Mouse (Mus musculus) midbrain, embryonic 12.5 days (tissue): ENCODE data around the gene Usp48. TPM values are rescaled to one million over a fixed set of nuclear protein-coding genes. Genes with fewer than 3 reads are reported as not detected.

Experiments used
- ATAC-seq: fragments of 200-750 bp; cut with Nextera tagmentation; 2 replicates; pipeline ENCODE4 v1.8.0; 2017; ENCODE audit warnings: low read depth, moderate TSS enrichment, moderate library complexity; ENCODE audit not compliant: low FRiP score
- H3K27ac ChIP-seq: fragments of 300-500 bp; sonication (generic); replicated peaks from 2 replicates; pipeline ENCODE4 v1.5.1; 2016; ENCODE audit warnings: mild to moderate bottlenecking
- H3K27me3 ChIP-seq: fragments of 300-500 bp; sonication (generic); 2 replicates; pipeline ENCODE4 v1.6.1; 2016; ENCODE audit warnings: mild to moderate bottlenecking
- H3K36me3 ChIP-seq: fragments of 300-500 bp; sonication (generic); 2 replicates; pipeline ENCODE4 v1.6.1; 2016
- H3K4me1 ChIP-seq: fragments of 300-500 bp; sonication (generic); 2 replicates; pipeline ENCODE4 v1.6.1; 2016
- H3K4me2 ChIP-seq: fragments of 300-500 bp; sonication (generic); replicated peaks from 2 replicates; pipeline ENCODE4 v1.6.1; 2016; ENCODE audit warnings: mild to moderate bottlenecking, moderate library complexity
- H3K4me3 ChIP-seq: fragments of 300-500 bp; sonication (generic); 2 replicates; pipeline ENCODE4 v1.5.1; 2016; ENCODE audit warnings: mild to moderate bottlenecking
- H3K9ac ChIP-seq: fragments of 300-500 bp; sonication (generic); replicated peaks from 2 replicates; pipeline ENCODE4 v1.6.1; 2016; ENCODE audit warnings: mild to moderate bottlenecking, moderate library complexity
- H3K9me3 ChIP-seq: fragments of 300-500 bp; sonication (generic); 2 replicates; pipeline ENCODE4 v1.6.1; 2016; ENCODE audit warnings: mild to moderate bottlenecking
- WGBS: fragments of 180-500 bp; shearing (Covaris S2); methylation state at CpG from one replicate; pipeline ENCODE4 v1.1.7; 2016; 5-methylcytosine and 5-hydroxymethylcytosine counted together
- polyA plus RNA-seq: library from polyadenylated mRNA; unstranded; fragments of >200 nt; fragmentation: Nextera tagmentation; extraction: Ambion mirVana; gene quantifications from 2 replicates; pipeline ENCODE4 v1.2.1, GENCODE M21; 2016

Gene Usp48
- polyA plus RNA-seq, 1 experiment from 2014 or later, result 87.3 TPM

DNA sequence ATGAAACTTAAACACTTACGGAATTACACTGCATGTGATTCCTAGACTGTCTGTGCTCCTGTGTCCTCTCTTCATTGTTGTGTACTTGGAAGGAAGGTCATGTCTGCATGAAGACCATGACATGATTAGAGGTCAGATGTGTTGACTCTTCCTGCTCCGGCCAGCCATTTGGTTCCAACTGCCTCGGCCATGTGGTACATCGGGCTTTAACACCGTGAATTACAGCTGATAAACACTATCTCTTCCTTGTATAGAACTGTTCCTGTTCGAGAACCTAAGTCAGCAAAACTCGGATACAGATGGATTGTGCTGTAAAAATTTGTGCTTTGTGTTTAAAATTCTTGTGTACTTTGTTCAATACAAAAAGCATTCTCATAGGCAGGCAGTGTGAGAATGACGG, 29.3 kb downstream of the Usp48 start:
- Histone ChIP-seq H3K27me3 (no peaks in the 10 kb centered on the region), H3K4me2 (no peak overlapping the region), H3K36me3 (peaks cover 92% of the 10 kb centered on the region), H3K4me3 (no peak overlapping the region), H3K9me3 (no peaks in the 10 kb centered on the region), H3K4me1 (0 out of 2 replicates have a peak, but pooled peaks cover 3% of the 10 kb centered on the region), H3K27ac (no peak overlapping the region), H3K9ac (no peak overlapping the region)
- ATAC-seq, result no peak
- WGBS, result 95% methylated on average over 8 of the region's 8 CpGs

DNA sequence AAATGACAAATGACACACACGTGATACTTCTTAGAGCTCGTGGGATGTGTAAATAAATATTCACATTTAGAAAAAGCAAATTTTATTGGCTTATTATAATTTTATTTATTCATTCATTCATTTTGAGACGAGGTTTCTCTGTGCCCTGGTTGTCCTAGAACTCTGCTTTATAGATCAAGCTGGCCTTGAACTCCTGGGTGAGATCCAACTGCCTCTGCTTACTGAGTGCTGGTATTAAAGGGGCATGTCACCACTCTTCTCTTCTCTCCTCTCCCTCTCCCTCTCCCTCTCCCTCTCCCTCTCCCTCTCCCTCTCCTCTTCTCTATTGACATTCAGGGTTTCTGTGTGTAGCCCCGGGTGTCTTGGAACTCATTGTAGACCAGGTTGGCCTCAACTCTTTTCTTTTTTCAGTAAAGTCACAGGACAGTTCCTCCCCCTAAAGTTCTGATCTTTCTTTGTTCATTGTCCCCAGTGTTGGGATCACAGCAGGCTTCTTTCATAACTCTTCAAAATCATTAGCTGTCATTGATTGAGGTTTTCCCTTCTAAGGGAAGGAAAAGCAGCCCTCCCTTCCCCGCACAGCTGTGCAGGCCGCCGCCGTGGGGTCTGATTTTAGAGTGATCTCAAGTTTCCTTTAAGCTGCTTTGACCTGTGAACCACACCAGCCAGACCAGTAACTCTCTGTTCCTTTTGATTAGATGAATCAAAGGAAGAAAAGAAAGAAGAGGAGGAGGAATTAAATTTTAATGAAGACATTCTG, 34.1 kb downstream of the Usp48 start:
- no peak overlapping the region for H3K27ac ChIP-seq
- no peaks in the 10 kb centered on the region for H3K9me3 ChIP-seq
- H3K4me3 ChIP-seq, result no peak overlapping the region
- H3K9ac ChIP-seq, result no peak overlapping the region
- H3K4me2 ChIP-seq, result no peak overlapping the region
- H3K36me3 ChIP-seq, result peaks cover 90% of the 10 kb centered on the region
- 0 out of 2 replicates have a peak, but pooled peaks cover 3% of the 10 kb centered on the region for H3K4me1 ChIP-seq
- no peak for ATAC-seq
- 44% methylated on average over 8 of the region's 8 CpGs for WGBS
- no peaks in the 10 kb centered on the region for H3K27me3 ChIP-seq

DNA sequence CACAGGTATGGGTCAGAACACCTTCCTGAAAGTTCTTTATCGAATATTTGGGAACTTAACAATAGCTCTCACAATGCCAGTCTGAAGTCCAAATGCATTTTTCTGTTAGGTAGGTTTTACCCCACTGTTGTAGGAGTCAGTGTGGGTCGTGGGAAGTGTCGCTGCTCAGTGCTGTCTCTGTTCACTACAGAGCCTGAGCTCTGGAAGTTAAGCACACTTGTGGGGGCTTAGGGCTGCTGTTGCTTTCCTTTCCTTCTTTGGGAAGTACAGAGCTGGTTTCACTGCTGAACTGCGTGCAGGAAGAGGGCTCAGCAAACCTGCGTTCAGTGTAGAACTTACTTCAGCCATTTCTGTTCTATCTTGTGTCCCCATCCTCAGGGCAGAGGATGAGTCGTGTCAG, 34.8 kb downstream of the Usp48 start:
- Histone ChIP-seq H3K4me1 (0 out of 2 replicates have a peak, but pooled peaks cover 3% of the 10 kb centered on the region), H3K4me3 (no peak overlapping the region), H3K9ac (no peak overlapping the region), H3K27me3 (no peaks in the 10 kb centered on the region), H3K36me3 (peaks cover 90% of the 10 kb centered on the region), H3K27ac (no peak overlapping the region), H3K4me2 (no peak overlapping the region), H3K9me3 (no peaks in the 10 kb centered on the region)
- no peak for ATAC-seq
- 80% methylated on average over 6 of the region's 6 CpGs for WGBS

DNA sequence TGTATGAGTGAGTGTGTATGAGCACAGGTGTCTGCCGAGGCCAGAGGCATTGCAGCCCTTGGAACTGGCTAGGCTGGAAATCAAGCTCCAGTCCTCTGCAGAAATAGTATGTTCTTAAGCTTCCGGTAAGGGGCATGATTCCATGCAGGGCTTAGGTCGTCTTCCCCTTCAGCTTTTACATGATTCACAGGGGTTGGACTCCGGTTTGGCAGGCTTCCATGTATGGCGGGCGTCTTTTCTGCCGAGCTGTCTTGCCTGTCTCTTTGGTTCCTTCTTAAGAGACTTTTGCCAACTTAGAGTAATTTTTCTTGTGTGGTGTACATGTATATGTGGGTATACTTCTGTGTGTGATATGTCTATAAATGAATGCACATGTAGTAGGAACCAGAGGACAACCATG, 35.8 kb downstream of the Usp48 start:
- no peaks in the 10 kb centered on the region for H3K9me3 ChIP-seq
- no peaks in the 10 kb centered on the region for H3K27me3 ChIP-seq
- no peak overlapping the region for H3K9ac ChIP-seq
- H3K4me1 ChIP-seq, result 0 out of 2 replicates have a peak, but pooled peaks cover 3% of the 10 kb centered on the region
- H3K36me3 ChIP-seq, result peaks cover 88% of the 10 kb centered on the region
- 94% methylated on average over 7 of the region's 7 CpGs for WGBS
- H3K27ac ChIP-seq, result no peak overlapping the region
- H3K4me2 ChIP-seq, result no peak overlapping the region
- H3K4me3 ChIP-seq, result no peak overlapping the region
- ATAC-seq, result no peak

DNA sequence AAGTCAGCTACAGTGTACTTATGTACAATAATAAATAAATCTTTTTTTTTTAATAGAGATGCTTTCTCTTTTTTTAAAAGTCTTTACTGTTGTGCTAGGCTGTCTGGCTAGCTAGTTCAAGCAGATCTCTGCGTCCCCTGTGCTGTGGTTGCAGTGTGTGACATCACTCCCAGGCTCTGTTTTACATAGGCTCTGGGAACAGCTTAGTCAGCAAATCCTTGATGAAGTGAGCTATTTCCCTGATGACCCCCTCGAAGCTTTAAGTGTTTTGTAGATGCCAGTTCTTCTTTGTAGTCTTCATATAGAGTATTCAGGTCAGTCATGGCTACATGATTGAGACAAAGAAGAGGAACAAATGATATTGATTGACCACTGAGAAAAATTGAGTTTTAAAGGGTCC, 36.6 kb downstream of the Usp48 start:
- no peak for ATAC-seq
- 0 out of 2 replicates have a peak, but pooled peaks cover 3% of the 10 kb centered on the region for H3K4me1 ChIP-seq
- WGBS, result 85% methylated on average over 2 of the region's 2 CpGs
- H3K4me2 ChIP-seq, result no peak overlapping the region
- H3K9me3 ChIP-seq, result no peaks in the 10 kb centered on the region
- H3K36me3 ChIP-seq, result peaks cover 87% of the 10 kb centered on the region
- H3K27ac ChIP-seq, result no peak overlapping the region
- no peaks in the 10 kb centered on the region for H3K27me3 ChIP-seq
- no peak overlapping the region for H3K9ac ChIP-seq
- H3K4me3 ChIP-seq, result no peak overlapping the region

DNA sequence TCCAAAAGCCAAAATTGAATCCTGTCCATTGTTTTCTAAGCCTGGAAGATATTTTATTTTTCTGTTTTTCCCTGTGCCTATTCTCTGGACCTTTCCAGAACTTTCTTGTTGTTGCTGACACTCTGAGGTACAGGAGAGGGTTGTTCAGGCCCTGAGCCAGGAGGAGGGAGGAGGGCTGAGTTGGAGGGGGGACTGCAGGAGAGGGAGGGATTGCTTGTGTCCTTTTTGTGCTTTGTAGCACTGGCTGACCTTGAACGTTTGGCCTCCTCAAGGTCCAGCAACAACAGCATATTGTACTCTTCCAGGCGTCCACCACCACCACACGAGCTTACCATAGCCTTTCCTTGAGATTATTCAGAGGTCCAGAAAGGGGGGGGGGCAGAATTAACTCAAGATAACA, 38.0 kb downstream of the Usp48 start:
- H3K4me3 ChIP-seq, result no peak overlapping the region
- no peaks in the 10 kb centered on the region for H3K9me3 ChIP-seq
- no peaks in the 10 kb centered on the region for H3K27me3 ChIP-seq
- 79% methylated on average over 3 of the region's 3 CpGs for WGBS
- no peak overlapping the region for H3K4me2 ChIP-seq
- no peak overlapping the region for H3K27ac ChIP-seq
- no peak for ATAC-seq
- no peak overlapping the region for H3K9ac ChIP-seq
- 0 out of 2 replicates have a peak, but pooled peaks cover 3% of the 10 kb centered on the region for H3K4me1 ChIP-seq
- peaks cover 90% of the 10 kb centered on the region for H3K36me3 ChIP-seq

DNA sequence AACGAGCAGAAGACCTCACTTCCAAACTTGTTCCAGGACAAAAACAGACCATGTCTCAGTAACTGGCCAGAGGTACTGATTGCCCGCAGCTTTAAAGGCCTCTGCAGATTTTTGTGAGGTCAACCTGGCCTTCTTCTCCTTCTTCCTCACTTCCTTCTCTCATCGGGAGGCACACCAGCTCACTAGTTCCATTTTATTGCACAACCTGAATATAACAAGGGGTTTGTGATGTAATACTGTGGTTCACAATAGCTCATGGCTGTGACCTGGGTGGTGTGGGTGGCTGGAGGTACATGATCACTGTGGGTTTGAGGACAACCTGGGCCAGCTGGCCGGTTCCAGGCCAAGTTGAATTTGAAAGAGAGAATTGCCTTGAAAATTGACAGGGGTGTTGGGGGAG, 39.8 kb downstream of the Usp48 start:
- Histone ChIP-seq H3K4me1 (no peaks in the 10 kb centered on the region), H3K27me3 (no peaks in the 10 kb centered on the region), H3K9ac (no peak overlapping the region), H3K4me3 (no peak overlapping the region), H3K9me3 (no peaks in the 10 kb centered on the region), H3K27ac (no peak overlapping the region), H3K36me3 (peaks cover 93% of the 10 kb centered on the region), H3K4me2 (no peak overlapping the region)
- no peak for ATAC-seq
- WGBS, result 90% methylated on average over 4 of the region's 4 CpGs

DNA sequence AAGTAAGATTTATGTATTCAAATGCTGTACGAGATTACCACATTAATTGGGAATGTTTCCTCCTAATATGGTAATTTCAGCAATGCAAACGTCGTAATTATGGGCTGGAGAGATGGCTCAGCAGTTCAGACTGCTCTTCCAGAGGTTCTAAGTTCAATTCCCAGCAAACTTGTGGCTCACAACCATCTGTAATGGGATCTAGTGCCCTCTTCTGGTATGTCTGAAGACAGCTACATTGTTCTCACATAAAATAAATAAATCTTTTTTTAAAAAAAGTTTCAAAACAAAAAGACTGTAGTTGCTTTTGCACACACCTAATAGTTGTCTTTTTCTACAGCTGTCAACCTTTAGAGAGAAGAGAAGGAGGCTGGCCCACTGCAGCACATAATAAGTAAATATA, 43.0 kb downstream of the Usp48 start:
- H3K4me1 ChIP-seq, result 0 out of 2 replicates have a peak, but pooled peaks cover 2% of the 10 kb centered on the region
- no peaks in the 10 kb centered on the region for H3K9me3 ChIP-seq
- 92% methylated on average over 3 of the region's 3 CpGs for WGBS
- H3K4me2 ChIP-seq, result no peak overlapping the region
- H3K27me3 ChIP-seq, result no peaks in the 10 kb centered on the region
- no peak for ATAC-seq
- H3K9ac ChIP-seq, result no peak overlapping the region
- H3K36me3 ChIP-seq, result peaks cover 96% of the 10 kb centered on the region
- no peak overlapping the region for H3K4me3 ChIP-seq
- H3K27ac ChIP-seq, result no peak overlapping the region

DNA sequence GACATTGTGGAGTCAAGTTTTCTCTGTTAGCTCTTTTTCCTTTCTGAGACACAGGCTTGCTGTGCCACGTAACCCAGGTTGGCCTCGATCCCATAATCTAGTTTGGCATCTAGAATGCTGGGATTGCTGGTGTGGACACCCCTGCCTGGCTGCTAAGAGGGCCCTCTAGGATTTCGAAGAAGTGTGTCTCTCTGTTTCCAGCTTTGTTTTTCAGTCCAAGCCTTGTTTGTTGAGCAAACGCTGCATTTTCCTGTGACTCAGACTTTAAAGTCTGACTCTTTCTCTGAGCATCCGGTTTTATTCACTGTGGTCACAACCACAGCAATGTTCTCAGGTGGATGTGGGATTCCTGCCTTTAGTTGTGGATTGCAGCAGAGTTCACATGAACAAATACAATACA, 48.0 kb downstream of the Usp48 start:
- no peaks in the 10 kb centered on the region for H3K27me3 ChIP-seq
- no peak overlapping the region for H3K4me3 ChIP-seq
- 0 out of 2 replicates have a peak, but pooled peaks cover 3% of the 10 kb centered on the region for H3K4me1 ChIP-seq
- no peak overlapping the region for H3K9ac ChIP-seq
- peaks cover 78% of the 10 kb centered on the region for H3K36me3 ChIP-seq
- 79% methylated on average over 5 of the region's 5 CpGs for WGBS
- H3K27ac ChIP-seq, result no peak overlapping the region
- H3K4me2 ChIP-seq, result no peak overlapping the region
- no peak for ATAC-seq
- H3K9me3 ChIP-seq, result no peaks in the 10 kb centered on the region

DNA sequence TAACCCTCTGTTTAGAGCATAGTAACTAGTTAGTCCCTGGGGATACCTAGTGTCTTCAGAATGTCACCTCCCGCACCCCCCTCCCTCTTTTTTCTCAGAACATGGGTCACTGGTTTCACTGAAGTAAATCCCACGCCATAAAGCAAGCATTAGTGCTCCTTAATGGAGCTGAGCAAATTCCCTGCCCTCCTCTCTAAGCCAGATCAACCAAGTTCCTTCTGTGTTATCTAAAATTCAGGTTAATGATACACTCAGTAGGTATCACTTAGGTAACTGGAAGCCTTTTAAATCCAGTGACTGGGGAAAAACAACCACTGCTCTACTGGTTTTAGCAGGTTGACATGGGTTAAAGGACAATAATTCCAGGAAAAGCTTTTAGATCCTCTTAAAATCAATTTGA, 48.5 kb downstream of the Usp48 start:
- Histone ChIP-seq H3K9me3 (no peaks in the 10 kb centered on the region), H3K4me3 (no peak overlapping the region), H3K4me1 (0 out of 2 replicates have a peak, but pooled peaks cover 3% of the 10 kb centered on the region), H3K9ac (no peak overlapping the region), H3K27me3 (no peaks in the 10 kb centered on the region), H3K36me3 (peaks cover 78% of the 10 kb centered on the region), H3K4me2 (no peak overlapping the region), H3K27ac (no peak overlapping the region)
- WGBS, result 30% methylated on average over 2 of the region's 2 CpGs
- ATAC-seq, result no peak

DNA sequence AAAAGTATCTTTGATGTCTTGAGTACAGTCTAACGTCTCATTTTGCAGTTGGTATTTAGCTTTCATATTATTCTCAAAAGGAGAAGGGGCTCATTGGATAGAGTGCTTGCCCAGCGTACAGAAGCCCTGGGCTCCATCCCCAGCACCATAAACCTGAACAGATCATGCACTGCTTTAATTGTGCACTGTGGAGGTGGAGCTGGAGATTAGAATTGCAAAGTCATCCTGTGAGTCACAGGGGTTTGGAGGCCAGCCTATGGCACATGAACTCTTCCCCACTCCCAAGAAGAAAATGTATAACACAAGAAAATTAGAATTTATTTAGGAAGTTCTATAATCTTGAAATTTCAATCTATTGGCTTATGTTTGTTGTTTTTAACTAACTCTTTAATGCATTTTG, 49.9 kb downstream of the Usp48 start:
- H3K4me1 ChIP-seq, result 0 out of 2 replicates have a peak, but pooled peaks cover 3% of the 10 kb centered on the region
- no peaks in the 10 kb centered on the region for H3K9me3 ChIP-seq
- H3K4me2 ChIP-seq, result no peak overlapping the region
- peaks cover 78% of the 10 kb centered on the region for H3K36me3 ChIP-seq
- no peak overlapping the region for H3K4me3 ChIP-seq
- 85% methylated on average over 2 of the region's 2 CpGs for WGBS
- no peak for ATAC-seq
- no peak overlapping the region for H3K9ac ChIP-seq
- no peaks in the 10 kb centered on the region for H3K27me3 ChIP-seq
- no peak overlapping the region for H3K27ac ChIP-seq

DNA sequence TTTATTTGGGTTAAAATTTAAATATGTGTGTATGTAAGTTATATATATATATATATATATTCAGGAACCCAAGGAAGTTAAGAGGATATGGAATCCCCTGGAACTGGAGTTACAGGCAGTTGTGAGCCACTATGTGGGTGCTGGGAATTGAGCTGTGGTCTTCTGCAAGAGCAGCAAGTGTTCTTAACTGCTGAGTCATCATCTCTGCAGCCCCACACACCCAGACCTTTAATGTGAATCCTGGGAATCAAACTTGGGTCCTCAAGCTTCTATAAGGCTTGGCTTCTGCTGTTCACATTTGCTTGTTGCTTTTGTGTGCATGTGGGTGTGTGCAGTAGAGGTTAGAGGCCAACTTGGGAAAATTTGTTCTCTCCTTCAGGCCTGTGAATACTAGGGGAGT, 52.7 kb downstream of the Usp48 start:
- Histone ChIP-seq H3K36me3 (peaks cover 79% of the 10 kb centered on the region), H3K27me3 (no peaks in the 10 kb centered on the region), H3K4me3 (no peak overlapping the region), H3K9me3 (no peaks in the 10 kb centered on the region), H3K4me1 (0 out of 2 replicates have a peak, but pooled peaks cover 3% of the 10 kb centered on the region), H3K9ac (no peak overlapping the region), H3K4me2 (no peak overlapping the region), H3K27ac (no peak overlapping the region)
- no peak for ATAC-seq

DNA sequence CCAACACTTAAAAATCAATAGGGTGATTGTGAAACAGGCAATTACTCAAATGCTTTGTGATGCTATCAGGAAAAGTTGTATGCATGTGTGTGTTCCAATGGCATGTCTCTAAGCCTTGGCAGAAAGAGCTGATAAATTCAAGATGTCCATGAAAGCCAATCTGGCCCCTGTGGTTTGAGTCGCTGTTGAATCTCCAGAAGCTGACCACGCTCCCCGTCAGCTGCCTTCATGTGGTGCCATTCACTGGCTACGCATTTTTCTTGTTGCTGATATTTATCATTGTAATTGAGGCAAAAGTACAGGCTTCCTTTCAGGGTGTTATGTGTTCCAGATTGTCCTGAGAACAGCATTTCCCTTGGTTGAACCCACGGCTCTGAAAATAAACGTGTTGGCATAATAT, 54.1 kb downstream of the Usp48 start:
- H3K4me2 ChIP-seq, result no peak overlapping the region
- H3K27me3 ChIP-seq, result no peaks in the 10 kb centered on the region
- H3K36me3 ChIP-seq, result peaks cover 87% of the 10 kb centered on the region
- WGBS, result 87% methylated on average over 6 of the region's 6 CpGs
- no peak for ATAC-seq
- H3K4me1 ChIP-seq, result no peaks in the 10 kb centered on the region
- no peak overlapping the region for H3K4me3 ChIP-seq
- H3K9ac ChIP-seq, result no peak overlapping the region
- no peak overlapping the region for H3K27ac ChIP-seq
- no peaks in the 10 kb centered on the region for H3K9me3 ChIP-seq
